Mouse (Mus musculus): Measurements from ENCODE around the gene Fgf22. TPM values are rescaled to one million over a fixed set of nuclear protein-coding genes. Genes with fewer than 3 reads are reported as not detected.

The Fgf22 gene
- polyA plus RNA-seq (2014; fragmentation: Nextera tagmentation; extraction: Ambion mirVana), result 0.28 and 0.38 TPM in 2 replicates

DNA sequence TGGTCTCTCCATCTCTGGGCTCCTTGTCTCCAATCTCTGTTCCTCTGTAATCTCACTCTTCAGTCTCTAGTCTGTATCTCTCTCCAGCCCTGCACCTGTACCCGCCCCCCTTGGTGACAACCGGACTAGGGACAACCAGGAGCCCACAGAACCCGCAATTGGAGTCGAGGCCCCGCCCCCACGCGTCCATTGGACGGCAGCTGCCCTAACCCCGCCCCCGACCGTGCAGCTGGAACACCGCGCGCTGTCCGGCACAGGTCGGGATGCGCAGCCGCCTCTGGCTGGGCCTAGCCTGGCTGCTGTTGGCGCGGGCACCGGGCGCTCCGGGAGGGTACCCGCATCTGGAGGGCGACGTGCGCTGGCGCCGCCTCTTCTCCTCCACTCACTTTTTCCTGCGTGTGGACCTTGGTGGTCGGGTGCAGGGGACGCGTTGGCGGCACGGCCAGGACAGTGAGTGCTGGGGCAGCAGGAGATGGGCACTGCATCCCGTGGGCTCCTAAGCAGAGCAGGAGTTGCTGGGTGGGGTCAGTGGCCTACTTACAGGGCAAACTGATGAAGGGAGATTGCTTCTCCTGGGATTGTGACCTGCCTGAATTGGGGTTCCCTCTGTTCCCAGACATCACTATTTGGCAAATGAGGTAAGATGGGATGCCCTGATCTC, at the start of gene Fgf22:
Gene Fgf22, plus strand, starts transcription at position 221 of the 661 bp plus-strand sequence.
- ATAC-seq, result peak; percentile 82

DNA sequence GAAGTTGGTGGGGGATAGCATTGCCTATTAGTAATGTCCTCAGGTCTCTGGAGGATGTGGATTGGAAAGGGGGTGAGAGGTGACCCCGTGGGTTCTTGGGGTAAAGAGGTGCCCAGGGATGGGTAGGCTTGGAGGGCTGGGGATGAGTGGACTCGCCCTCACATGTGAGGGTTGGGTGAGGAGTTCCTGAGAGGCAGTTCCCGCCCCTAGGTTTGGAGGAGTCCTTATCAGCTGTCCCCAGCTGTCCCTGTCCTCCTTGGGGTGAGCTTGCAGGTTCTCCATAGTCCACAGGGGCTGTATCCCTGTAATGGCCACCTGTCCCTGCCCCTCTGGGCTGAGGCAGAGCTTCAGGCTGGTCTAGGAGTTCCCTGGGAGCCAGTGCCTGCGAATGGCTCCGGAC, 48.9 kb upstream of the Fgf22 start:
- ATAC-seq, result no peak
- WGBS, result 88% methylated on average over 5 of the region's 5 CpGs
- H3K27ac ChIP-seq (ENCODE audit: low read depth, low read length), result no peak overlapping the region
- H3K9me3 ChIP-seq (replicated peaks; ENCODE audit: control insufficient read depth, low read length), result no peaks in the 10 kb centered on the region
- H3K9ac ChIP-seq (ENCODE audit: low read length), result peak overlapping the region; percentile 21; the same call in 1 of the 2 replicates
- peaks cover 27% of the 10 kb centered on the region for H3K36me3 ChIP-seq (ENCODE audit: control insufficient read depth, insufficient read depth, low read length)
- DNase-seq (ENCODE audit: low spot score), result no peak
- peaks cover 15% of the 10 kb centered on the region for H3K4me1 ChIP-seq (ENCODE audit: control insufficient read depth, insufficient read depth, low read length)
- H3K4me2 ChIP-seq (ENCODE audit: low read length), result peak overlapping the region; percentile 87
- H3K27me3 ChIP-seq (replicated peaks; ENCODE audit: control insufficient read depth, insufficient read depth, low read length), result no peaks in the 10 kb centered on the region
- peak overlapping the region; percentile 82; the same call in 1 of the 2 replicates for H3K4me3 ChIP-seq (ENCODE audit: low read depth, low read length)

More for the DNA sequence above, at the start of gene Fgf22:
- no peaks in the 10 kb centered on the region for H3K4me1 ChIP-seq (ENCODE audit: control insufficient read depth, insufficient read depth, low read length)
- H3K27me3 ChIP-seq (replicated peaks; ENCODE audit: control insufficient read depth, insufficient read depth, low read length), result no peaks in the 10 kb centered on the region
- peaks cover 38% of the 10 kb centered on the region for H3K36me3 ChIP-seq (ENCODE audit: control insufficient read depth, insufficient read depth, low read length)
- peak; percentile 61 for DNase-seq (ENCODE audit: low spot score)
- peak within 1 kb of the TSS; percentile 26 for H3K4me3 ChIP-seq (ENCODE audit: low read depth, low read length)
- no peak within 1 kb of the TSS for H3K27ac ChIP-seq (ENCODE audit: low read depth, low read length)
- peak within 1 kb of the TSS; percentile 48; the same call in 1 of the 2 replicates for H3K9ac ChIP-seq (ENCODE audit: low read length)
- H3K4me2 ChIP-seq (ENCODE audit: low read length), result peak within 1 kb of the TSS; percentile 68
- no peaks in the 10 kb centered on the region for H3K9me3 ChIP-seq (replicated peaks; ENCODE audit: control insufficient read depth, low read length)
- WGBS, result 1% methylated on average over 36 of the region's 36 CpGs

DNA sequence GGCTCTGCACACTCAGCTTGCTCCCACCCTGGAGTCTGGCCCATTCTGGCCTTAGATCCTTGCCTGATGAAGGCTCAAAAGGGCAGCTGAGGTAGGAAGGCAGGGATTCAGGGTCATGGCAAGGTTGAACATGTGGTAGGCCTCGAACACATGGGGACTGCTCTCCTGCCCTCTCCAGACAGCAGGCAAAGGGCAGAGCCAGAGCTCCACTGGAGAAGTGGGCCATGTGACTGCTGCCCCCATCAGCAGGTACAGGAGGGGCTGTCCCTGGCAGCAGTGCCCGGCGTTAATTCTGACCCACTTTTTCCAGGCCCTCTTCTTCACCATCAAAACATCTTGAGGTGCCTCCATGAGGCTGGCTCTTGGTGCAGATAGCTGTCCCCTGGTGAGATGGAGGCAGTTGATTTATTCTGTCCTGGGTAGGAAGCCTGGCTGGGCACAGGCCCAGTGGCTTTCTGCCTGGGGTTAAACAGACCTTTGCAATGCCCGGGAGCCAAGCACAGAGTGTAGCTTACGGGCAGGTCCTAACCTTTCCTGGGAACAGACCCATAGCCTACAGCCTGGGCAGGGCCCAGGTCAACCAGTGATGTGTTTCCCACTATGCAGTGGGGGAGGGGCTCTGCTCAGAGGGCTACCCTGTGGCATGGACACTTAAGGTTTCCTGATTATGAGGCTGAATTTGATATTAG, 48.3 kb upstream of the Fgf22 start:
- H3K9ac ChIP-seq (ENCODE audit: low read length), result peak overlapping the region; percentile 21
- H3K4me2 ChIP-seq (ENCODE audit: low read length), result peak overlapping the region; percentile 87
- H3K36me3 ChIP-seq (ENCODE audit: control insufficient read depth, insufficient read depth, low read length), result peaks cover 33% of the 10 kb centered on the region
- ATAC-seq (no peak), DNase-seq (ENCODE audit: low spot score) (no peak)
- peaks cover 15% of the 10 kb centered on the region for H3K4me1 ChIP-seq (ENCODE audit: control insufficient read depth, insufficient read depth, low read length)
- 86% methylated on average over 5 of the region's 5 CpGs for WGBS
- no peak overlapping the region for H3K27ac ChIP-seq (ENCODE audit: low read depth, low read length)
- H3K4me3 ChIP-seq (ENCODE audit: low read depth, low read length), result no peak overlapping the region
- H3K27me3 ChIP-seq (replicated peaks; ENCODE audit: control insufficient read depth, insufficient read depth, low read length), result no peaks in the 10 kb centered on the region
- H3K9me3 ChIP-seq (replicated peaks; ENCODE audit: control insufficient read depth, low read length), result no peaks in the 10 kb centered on the region

DNA sequence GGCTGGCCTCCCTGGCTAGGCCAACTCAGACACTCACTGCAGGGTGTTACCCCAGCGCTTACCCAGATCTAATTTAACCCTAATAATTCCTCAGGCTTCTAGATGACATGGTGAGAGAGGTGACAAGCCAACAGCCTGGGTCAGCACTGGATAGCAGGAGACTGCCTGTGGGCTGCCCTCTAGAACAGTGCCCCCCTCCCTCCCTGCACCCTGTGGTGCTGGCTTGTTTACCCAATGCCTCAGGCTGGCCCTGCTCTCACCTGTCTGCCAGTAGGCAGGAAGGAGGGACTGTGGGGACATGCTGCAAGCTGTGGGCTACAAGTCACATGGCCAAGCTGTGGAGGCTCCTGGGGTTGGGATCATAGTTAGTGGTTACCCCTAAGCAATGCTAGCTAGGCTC, 47.7 kb upstream of the Fgf22 start:
- DNase-seq (ENCODE audit: low spot score) (no peak), ATAC-seq (no peak)
- Histone ChIP-seq H3K27me3 (replicated peaks; ENCODE audit: control insufficient read depth, insufficient read depth, low read length) (no peaks in the 10 kb centered on the region), H3K4me1 (ENCODE audit: control insufficient read depth, insufficient read depth, low read length) (peaks cover 15% of the 10 kb centered on the region), H3K36me3 (ENCODE audit: control insufficient read depth, insufficient read depth, low read length) (peaks cover 39% of the 10 kb centered on the region), H3K4me2 (ENCODE audit: low read length) (no peak overlapping the region), H3K27ac (ENCODE audit: low read depth, low read length) (no peak overlapping the region), H3K4me3 (ENCODE audit: low read depth, low read length) (no peak overlapping the region), H3K9me3 (replicated peaks; ENCODE audit: control insufficient read depth, low read length) (no peaks in the 10 kb centered on the region), H3K9ac (ENCODE audit: low read length) (no peak overlapping the region)
- WGBS, result 91% methylated on average over 1 of the region's 1 CpGs

DNA sequence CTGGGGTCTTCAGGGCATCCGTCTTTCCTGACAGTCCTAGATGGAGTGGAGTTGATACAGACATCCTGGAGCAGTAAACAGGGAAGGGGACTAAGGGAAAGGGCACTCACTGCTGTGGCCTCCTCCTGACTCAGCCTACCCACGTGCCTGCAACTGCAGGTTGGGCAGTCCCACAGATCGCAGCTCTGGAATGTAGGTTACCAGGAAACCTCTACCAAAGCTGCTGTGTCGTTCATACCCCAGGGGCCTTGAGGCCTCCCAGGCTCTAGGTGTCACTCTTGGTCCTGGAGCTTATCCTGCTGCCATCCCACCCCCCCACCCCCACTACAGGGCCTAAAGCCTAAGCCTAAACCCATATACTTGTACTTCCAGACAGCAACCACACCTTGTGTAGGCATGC, 47.1 kb upstream of the Fgf22 start:
- 78% methylated on average over 4 of the region's 4 CpGs for WGBS
- ATAC-seq (no peak), DNase-seq (ENCODE audit: low spot score) (no peak)
- Histone ChIP-seq H3K27ac (ENCODE audit: low read depth, low read length) (no peak overlapping the region), H3K4me3 (ENCODE audit: low read depth, low read length) (no peak overlapping the region), H3K27me3 (replicated peaks; ENCODE audit: control insufficient read depth, insufficient read depth, low read length) (no peaks in the 10 kb centered on the region), H3K9ac (ENCODE audit: low read length) (no peak overlapping the region), H3K36me3 (ENCODE audit: control insufficient read depth, insufficient read depth, low read length) (peaks cover 40% of the 10 kb centered on the region), H3K4me1 (ENCODE audit: control insufficient read depth, insufficient read depth, low read length) (peaks cover 15% of the 10 kb centered on the region), H3K4me2 (ENCODE audit: low read length) (no peak overlapping the region), H3K9me3 (replicated peaks; ENCODE audit: control insufficient read depth, low read length) (no peaks in the 10 kb centered on the region)

DNA sequence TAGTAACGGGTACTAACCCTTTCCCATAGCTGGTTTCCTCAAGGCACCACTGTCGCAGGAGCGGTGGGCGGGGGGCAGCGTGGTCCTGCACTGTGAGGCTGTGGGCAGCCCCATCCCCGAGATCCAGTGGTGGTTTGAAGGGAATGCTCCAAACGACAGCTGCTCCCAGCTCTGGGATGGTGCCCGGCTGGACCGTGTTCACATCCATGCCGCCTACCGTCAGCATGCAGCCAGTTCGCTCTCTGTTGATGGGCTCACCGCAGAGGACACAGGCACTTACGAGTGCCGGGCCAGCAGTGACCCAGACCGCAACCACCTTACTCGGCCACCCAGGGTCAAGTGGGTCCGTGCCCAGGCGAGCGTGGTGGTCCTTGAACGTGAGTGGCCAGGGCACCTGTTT, 46.2 kb upstream of the Fgf22 start:
- H3K9ac ChIP-seq (ENCODE audit: low read length), result no peak overlapping the region
- H3K4me3 ChIP-seq (ENCODE audit: low read depth, low read length), result no peak overlapping the region
- DNase-seq (ENCODE audit: low spot score) (no peak), ATAC-seq (no peak)
- peaks cover 40% of the 10 kb centered on the region for H3K36me3 ChIP-seq (ENCODE audit: control insufficient read depth, insufficient read depth, low read length)
- H3K4me1 ChIP-seq (ENCODE audit: control insufficient read depth, insufficient read depth, low read length), result peaks cover 15% of the 10 kb centered on the region
- no peak overlapping the region for H3K4me2 ChIP-seq (ENCODE audit: low read length)
- no peak overlapping the region for H3K27ac ChIP-seq (ENCODE audit: low read depth, low read length)
- H3K9me3 ChIP-seq (replicated peaks; ENCODE audit: control insufficient read depth, low read length), result no peaks in the 10 kb centered on the region
- H3K27me3 ChIP-seq (replicated peaks; ENCODE audit: control insufficient read depth, insufficient read depth, low read length), result no peaks in the 10 kb centered on the region
- WGBS, result 92% methylated on average over 21 of the region's 21 CpGs

DNA sequence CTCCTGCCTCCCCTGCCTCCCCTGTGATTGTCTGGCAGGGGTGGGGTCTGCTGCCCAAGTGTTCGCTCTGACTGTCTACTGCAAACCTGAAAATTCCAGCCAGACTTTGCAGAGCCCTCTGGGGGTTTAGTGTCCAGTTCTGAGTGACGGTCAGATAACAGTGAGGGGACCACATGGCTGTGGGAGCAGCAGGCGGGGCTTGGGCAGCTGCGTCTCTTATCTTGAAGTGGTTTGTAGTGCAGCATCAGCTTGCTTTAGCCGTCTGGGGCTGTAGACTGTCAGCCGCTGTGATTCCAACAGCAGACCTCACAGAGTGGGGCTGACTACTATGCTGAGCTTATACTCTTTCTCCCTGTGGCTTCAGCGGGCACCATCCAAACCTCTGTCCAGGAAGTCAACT, 45.6 kb upstream of the Fgf22 start:
- ATAC-seq (no peak), DNase-seq (ENCODE audit: low spot score) (no peak)
- H3K27ac ChIP-seq (ENCODE audit: low read depth, low read length), result no peak overlapping the region
- no peaks in the 10 kb centered on the region for H3K9me3 ChIP-seq (replicated peaks; ENCODE audit: control insufficient read depth, low read length)
- peaks cover 15% of the 10 kb centered on the region for H3K4me1 ChIP-seq (ENCODE audit: control insufficient read depth, insufficient read depth, low read length)
- H3K27me3 ChIP-seq (replicated peaks; ENCODE audit: control insufficient read depth, insufficient read depth, low read length), result no peaks in the 10 kb centered on the region
- 87% methylated on average over 7 of the region's 7 CpGs for WGBS
- H3K9ac ChIP-seq (ENCODE audit: low read length), result no peak overlapping the region
- peaks cover 40% of the 10 kb centered on the region for H3K36me3 ChIP-seq (ENCODE audit: control insufficient read depth, insufficient read depth, low read length)
- H3K4me2 ChIP-seq (ENCODE audit: low read length), result no peak overlapping the region
- no peak overlapping the region for H3K4me3 ChIP-seq (ENCODE audit: low read depth, low read length)

DNA sequence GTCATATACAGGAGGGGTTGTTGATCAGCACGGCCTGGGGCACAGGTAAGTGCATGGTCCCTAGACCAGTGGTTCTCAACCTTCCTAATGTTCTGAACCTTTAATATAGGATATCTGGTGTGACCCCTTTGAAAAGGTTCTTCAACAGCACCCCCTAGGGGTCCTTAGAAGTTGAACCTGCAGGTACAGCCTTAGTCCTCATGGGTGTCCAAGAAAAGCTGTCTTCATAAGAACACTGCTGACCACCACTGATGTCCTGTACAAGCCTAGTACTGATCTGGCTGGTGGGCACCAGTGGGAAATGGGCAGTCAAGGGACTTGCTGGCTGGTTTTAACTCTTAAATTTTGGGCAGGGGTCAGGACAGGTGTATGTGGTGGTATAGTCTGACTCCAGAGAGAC, 42.8 kb upstream of the Fgf22 start:
- Histone ChIP-seq H3K9me3 (replicated peaks; ENCODE audit: control insufficient read depth, low read length) (no peaks in the 10 kb centered on the region), H3K4me3 (ENCODE audit: low read depth, low read length) (no peak overlapping the region), H3K9ac (ENCODE audit: low read length) (no peak overlapping the region), H3K27me3 (replicated peaks; ENCODE audit: control insufficient read depth, insufficient read depth, low read length) (peaks cover 21% of the 10 kb centered on the region), H3K27ac (ENCODE audit: low read depth, low read length) (no peak overlapping the region), H3K4me1 (ENCODE audit: control insufficient read depth, insufficient read depth, low read length) (peaks cover under 1% of the 10 kb centered on the region; the same call in 1 of the 2 replicates), H3K36me3 (ENCODE audit: control insufficient read depth, insufficient read depth, low read length) (peaks cover 40% of the 10 kb centered on the region), H3K4me2 (ENCODE audit: low read length) (no peak overlapping the region)
- no peak for DNase-seq (ENCODE audit: low spot score)
- WGBS, result 93% methylated on average over 1 of the region's 1 CpGs
- no peak; the same call in 1 of the 2 replicates for ATAC-seq
